Mouse (Mus musculus) ES-E14 (cell line): ENCODE measurements around the gene Epb41l4b. TPM values are rescaled to one million over a fixed set of nuclear protein-coding genes. Genes with fewer than 3 reads are reported as not detected.

Experiments
- DNase-seq: peaks from one replicate; pipeline ENCODE4 v3.0.0-alpha.2; 2013; ENCODE audit warnings: low read depth, low spot score
- H3K27ac ChIP-seq: 2 replicates; pipeline ENCODE4 v1.5.1; 2012; ENCODE audit warnings: low read depth, mild to moderate bottlenecking, low read length, moderate library complexity, mixed read lengths; ENCODE audit not compliant: poor library complexity, insufficient read depth, severe bottlenecking
- H3K36me3 ChIP-seq: 2 replicates; pipeline ENCODE4 v1.6.1; 2012; ENCODE audit warnings: mild to moderate bottlenecking, low read length, moderate library complexity, mixed read lengths; ENCODE audit not compliant: control insufficient read depth, poor library complexity, insufficient read depth, severe bottlenecking
- H3K4me1 ChIP-seq, 2 experiments: fragments of 150-350 bp in 1 of 2; sonication (generic) in 1 of 2; 2 replicates each; pipeline ENCODE4 v1.6.1; 2012; ENCODE audit warnings: low read length in 2 of 2, mild to moderate bottlenecking in 1 of 2, mixed read lengths in 1 of 2; ENCODE audit not compliant: control insufficient read depth in 2 of 2, insufficient read depth in 2 of 2, poor library complexity in 1 of 2
- H3K4me3 ChIP-seq, 2 experiments: fragments of 150-350 bp in 1 of 2; sonication (generic) in 1 of 2; 2 replicates each; pipeline ENCODE4 v1.5.1; 2012; ENCODE audit warnings: low read length in 2 of 2, low read depth in 1 of 2, mild to moderate bottlenecking in 1 of 2, mixed read lengths in 1 of 2; ENCODE audit not compliant: insufficient read depth in 1 of 2, poor library complexity in 1 of 2, severe bottlenecking in 1 of 2
- H3K9ac ChIP-seq: 2 replicates; pipeline ENCODE4 v1.6.1; 2012; ENCODE audit warnings: low read depth, mild to moderate bottlenecking, low read length, mixed read lengths; ENCODE audit not compliant: poor library complexity, insufficient read depth, severe bottlenecking
- H3K9me3 ChIP-seq: fragments of 150-350 bp; sonication (generic); 2 replicates; pipeline ENCODE4 v1.6.1; 2012; ENCODE audit warnings: low read depth, mild to moderate bottlenecking, low read length; ENCODE audit not compliant: control insufficient read depth, insufficient read depth
- CHD2 ChIP-seq: IDR thresholded peaks from 2 replicates; pipeline ENCODE4 v1.6.1; 2014; ENCODE audit warnings: mild to moderate bottlenecking, low read depth, low read length, inconsistent platforms
- HCFC1 ChIP-seq: IDR thresholded peaks from 2 replicates; pipeline ENCODE4 v1.6.1; 2012; ENCODE audit warnings: low read length, inconsistent platforms, borderline replicate concordance; ENCODE audit not compliant: insufficient read depth
- MAFK ChIP-seq: IDR thresholded peaks from 2 replicates; pipeline ENCODE4 v1.6.1; 2014; ENCODE audit warnings: mild to moderate bottlenecking, low read depth, low read length, inconsistent platforms; ENCODE audit not compliant: insufficient read depth
- ZC3H11A ChIP-seq: IDR thresholded peaks from 2 replicates; pipeline ENCODE4 v1.6.1; 2012; ENCODE audit warnings: low read depth, mild to moderate bottlenecking, inconsistent platforms, low read length, borderline replicate concordance
- ZNF384 ChIP-seq: IDR thresholded peaks from 2 replicates; pipeline ENCODE4 v1.6.1; 2012; ENCODE audit warnings: low read depth, low read length, inconsistent platforms
- in situ Hi-C, 2 experiments: fragments of 600-800 bp; cut with MboI; formaldehyde crosslinking; loops; one replicate each; pipeline ENCODE4 v1.15.1; 2025; ENCODE audit warnings: low sequenced_read_pairs in 2 of 2, inconsistent platforms in 1 of 2; ENCODE audit not compliant: unreplicated experiment in 2 of 2
- total RNA-seq: library from RNA; depleted of rRNA; stranded (reverse); fragments of 300-350 nt; gene quantifications from 2 replicates; pipeline ENCODE4 v1.2.3, GENCODE M21; 2012

Epb41l4b gene
- total RNA-seq, 1 experiment: 4.7 TPM

DNA sequence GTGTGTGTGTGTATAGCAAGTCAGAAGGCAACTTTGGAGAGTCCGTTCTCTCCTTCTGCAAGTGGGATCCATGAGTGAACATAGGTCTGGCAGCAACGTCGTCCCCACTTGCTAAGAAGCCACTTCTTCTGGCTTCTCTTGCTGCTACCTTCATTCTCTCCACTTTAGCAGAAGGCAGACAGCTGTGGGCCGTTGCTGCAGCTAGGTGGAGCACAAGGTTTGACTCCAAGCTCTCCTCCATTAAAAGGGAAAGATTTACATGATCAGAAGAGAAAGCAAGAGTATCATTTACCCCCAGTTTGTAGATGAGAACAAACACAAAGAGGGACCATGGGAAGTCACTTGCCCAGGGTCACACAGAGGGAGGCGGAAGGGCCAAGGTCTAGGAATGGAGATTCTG lies 109.1 kb downstream of the Epb41l4b start:
- in situ Hi-C loops: no loop called here

DNA sequence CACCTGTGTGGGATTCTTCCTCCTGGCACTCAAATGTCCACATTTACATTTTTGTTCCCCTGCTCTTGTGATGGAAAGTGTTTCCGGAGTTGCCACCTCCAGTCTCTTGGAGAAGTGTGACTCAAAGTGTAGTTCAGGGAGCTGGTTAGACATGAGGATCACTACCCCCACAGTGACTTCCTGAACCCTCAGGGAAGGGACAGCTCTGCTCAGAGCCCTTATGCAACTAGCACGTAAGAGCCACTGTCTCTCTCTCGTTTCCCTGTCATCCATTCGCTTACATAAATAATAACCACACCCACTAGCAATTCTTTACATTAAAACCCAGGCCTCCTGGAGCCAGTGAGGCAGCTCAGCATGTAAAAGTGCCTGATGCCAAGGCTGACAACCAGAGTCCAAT lies 111.8 kb downstream of the Epb41l4b start:
- Histone ChIP-seq H3K9ac (no peak overlapping the region), H3K9me3 (no peaks in the 10 kb centered on the region), H3K36me3 (no peaks in the 10 kb centered on the region), H3K4me1 (peaks cover 2 to 3% of the 10 kb centered on the region in 2 experiments; a peak in 1 of 4 replicates), H3K27ac (no peak overlapping the region), H3K4me3 (no peak overlapping the region)
- DNase-seq: no peak
- TF ChIP-seq HCFC1 (no peak), ZC3H11A (no peak), CHD2 (no peak), MAFK (no peak), ZNF384 (no peak)
- in situ Hi-C loops: no loop called here

More for the DNA sequence above, 109.1 kb downstream of the Epb41l4b start:
- no peak for DNase-seq
- H3K4me1 ChIP-seq: no peaks in the 10 kb centered on the region
- no peak overlapping the region for H3K9ac ChIP-seq
- no peaks in the 10 kb centered on the region for H3K9me3 ChIP-seq
- TF ChIP-seq MAFK (no peak), CHD2 (no peak), ZNF384 (no peak), HCFC1 (no peak), ZC3H11A (no peak)
- H3K4me3 ChIP-seq: no peak overlapping the region
- no peak overlapping the region for H3K27ac ChIP-seq
- H3K36me3 ChIP-seq: no peaks in the 10 kb centered on the region

DNA sequence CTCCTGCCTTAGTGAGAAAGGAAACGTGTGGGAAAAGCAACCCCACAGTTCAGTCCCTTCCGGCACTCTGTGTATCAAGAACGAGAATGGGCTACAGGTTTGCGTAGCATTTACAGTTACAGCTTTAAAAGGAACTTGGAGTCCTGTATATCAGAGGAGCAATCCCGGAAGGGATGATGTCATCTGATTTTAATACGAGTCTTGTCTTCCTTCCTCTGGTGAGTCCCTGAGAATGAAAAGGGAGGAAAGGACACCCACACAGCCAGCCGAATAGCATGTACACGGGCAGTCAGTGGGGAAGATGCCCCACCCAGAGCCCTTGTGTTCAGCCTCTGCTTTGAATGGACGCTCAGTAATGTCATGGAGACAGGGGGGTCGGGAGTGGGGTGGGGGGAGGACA lies 115.3 kb downstream of the Epb41l4b start:
- no peaks in the 10 kb centered on the region for H3K36me3 ChIP-seq
- in situ Hi-C loops: no loop called here
- H3K9ac ChIP-seq: no peak overlapping the region
- H3K4me1 ChIP-seq: peaks cover 2 to 6% of the 10 kb centered on the region in 2 experiments; a peak in 1 of 4 replicates
- TF ChIP-seq ZC3H11A: no peak
- no peak for TF ChIP-seq HCFC1
- no peak for TF ChIP-seq ZNF384
- TF ChIP-seq MAFK: no peak
- TF ChIP-seq CHD2: no peak
- H3K27ac ChIP-seq: no peak overlapping the region
- DNase-seq: no peak
- H3K9me3 ChIP-seq: no peaks in the 10 kb centered on the region
- no peak overlapping the region for H3K4me3 ChIP-seq

DNA sequence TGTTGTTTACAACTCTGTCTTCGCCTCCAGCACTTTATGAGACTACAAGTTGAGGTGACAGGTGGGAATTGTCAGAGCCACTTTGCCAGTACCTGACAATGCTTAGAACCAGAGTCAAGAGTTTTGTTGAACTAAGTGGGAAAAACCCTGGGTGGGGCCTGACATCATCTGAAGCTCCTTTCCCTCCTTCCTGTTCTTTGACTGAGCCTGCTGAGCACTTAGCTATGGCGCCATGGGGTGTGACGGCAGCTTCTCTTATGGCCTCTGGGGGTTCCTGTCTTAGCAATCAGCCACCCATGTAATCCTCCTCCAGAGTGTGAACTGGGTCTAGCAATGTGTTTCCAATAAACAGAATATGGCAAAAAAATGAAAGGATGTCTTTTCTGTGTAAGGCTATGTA lies 119.7 kb downstream of the Epb41l4b start:
- in situ Hi-C loops: no loop called here
- no peak overlapping the region for H3K27ac ChIP-seq
- peaks cover 2 to 6% of the 10 kb centered on the region in 2 experiments; a peak in 1 of 4 replicates for H3K4me1 ChIP-seq
- no peak for DNase-seq
- H3K4me3 ChIP-seq: no peak overlapping the region
- no peaks in the 10 kb centered on the region for H3K36me3 ChIP-seq
- TF ChIP-seq ZNF384: no peak
- TF ChIP-seq ZC3H11A: no peak
- TF ChIP-seq HCFC1: no peak
- TF ChIP-seq CHD2: no peak
- no peak for TF ChIP-seq MAFK
- H3K9me3 ChIP-seq: no peaks in the 10 kb centered on the region
- no peak overlapping the region for H3K9ac ChIP-seq

DNA sequence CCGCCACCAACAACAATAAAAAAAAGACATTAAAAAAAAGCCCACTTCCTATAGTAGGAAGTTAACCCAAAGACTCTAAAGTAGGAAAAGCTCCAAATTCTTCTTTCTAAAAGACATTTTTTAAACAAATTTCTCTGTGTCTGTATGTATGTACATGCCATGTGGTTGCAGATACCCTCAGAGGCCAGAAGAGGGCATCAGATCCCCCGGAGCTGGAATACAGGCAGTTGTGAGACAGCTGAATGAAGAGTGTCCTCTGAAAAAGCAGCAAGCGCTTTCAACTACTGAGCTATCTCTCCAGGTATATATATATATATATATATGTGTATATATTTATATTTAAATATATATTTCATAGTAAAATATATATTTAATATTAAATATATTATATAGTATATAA lies 121.9 kb downstream of the Epb41l4b start:
- DNase-seq: no peak
- no peak overlapping the region for H3K27ac ChIP-seq
- TF ChIP-seq ZC3H11A (0 out of 2 replicates have a peak, but pooled peaks have one; percentile 37), ZNF384 (no peak)
- in situ Hi-C loops: no loop called here
- H3K4me3 ChIP-seq: no peak overlapping the region
- H3K9ac ChIP-seq: no peak overlapping the region
- H3K36me3 ChIP-seq: no peaks in the 10 kb centered on the region
- H3K9me3 ChIP-seq: no peaks in the 10 kb centered on the region
- H3K4me1 ChIP-seq: 0 out of 4 replicates have a peak, but pooled peaks cover 0 to 3% of the 10 kb centered on the region in 2 experiments
